Mouse (Mus musculus) neutrophil, adult 65 days (primary cell): ENCODE measurements around the gene Fgfr4. TPM values are rescaled to one million over a fixed set of nuclear protein-coding genes. Genes with fewer than 3 reads are reported as not detected.

ENCODE experiments used
- total RNA-seq: library from RNA; stranded (reverse); gene quantifications from 2 replicates; pipeline ENCODE4 v1.2.4, GENCODE M21; 2023

Gene Fgfr4
- total RNA-seq = not detected in 2 replicates

DNA sequence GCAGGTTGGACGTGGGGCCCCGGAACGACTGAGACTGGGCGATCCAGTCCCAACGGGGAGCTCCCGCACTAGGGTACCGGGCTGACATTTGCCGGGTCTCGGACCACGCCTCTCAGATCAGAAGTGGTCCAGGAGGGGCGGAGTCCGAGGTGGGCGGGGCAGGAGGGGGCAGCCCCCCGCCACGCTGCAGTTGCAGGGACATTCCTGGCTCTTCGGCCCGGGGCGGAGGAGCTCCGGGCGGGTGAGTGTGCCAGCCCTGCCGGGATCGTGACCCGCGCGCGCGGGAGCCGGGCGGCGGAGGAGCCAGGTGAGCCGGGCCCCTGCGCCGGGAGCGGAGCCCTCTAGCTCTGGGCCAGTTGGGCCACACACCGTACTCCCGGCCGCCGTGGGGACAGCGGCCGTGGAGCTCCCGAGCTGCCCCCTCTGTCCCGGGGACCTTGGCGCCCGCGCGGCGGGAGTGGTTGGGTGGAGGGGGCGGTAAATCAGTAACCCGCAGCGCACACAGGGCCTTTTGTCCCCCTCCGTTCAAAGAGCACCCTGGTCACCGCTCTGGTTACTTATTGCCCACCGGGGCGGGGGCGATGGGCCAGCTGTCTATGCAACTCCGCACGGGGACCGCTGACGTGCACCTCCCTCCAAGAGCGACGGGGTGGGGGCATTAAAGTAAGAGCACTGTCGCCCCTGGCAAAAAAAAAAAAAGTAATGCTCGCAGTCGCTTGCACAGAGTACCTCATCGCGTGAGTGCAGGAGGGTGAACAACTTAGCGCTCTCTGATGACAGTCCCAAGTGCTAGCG lies at the start of gene Fgfr4:
TSS of gene Fgfr4 (plus strand) at position 20 of the 795 bp plus-strand sequence.

DNA sequence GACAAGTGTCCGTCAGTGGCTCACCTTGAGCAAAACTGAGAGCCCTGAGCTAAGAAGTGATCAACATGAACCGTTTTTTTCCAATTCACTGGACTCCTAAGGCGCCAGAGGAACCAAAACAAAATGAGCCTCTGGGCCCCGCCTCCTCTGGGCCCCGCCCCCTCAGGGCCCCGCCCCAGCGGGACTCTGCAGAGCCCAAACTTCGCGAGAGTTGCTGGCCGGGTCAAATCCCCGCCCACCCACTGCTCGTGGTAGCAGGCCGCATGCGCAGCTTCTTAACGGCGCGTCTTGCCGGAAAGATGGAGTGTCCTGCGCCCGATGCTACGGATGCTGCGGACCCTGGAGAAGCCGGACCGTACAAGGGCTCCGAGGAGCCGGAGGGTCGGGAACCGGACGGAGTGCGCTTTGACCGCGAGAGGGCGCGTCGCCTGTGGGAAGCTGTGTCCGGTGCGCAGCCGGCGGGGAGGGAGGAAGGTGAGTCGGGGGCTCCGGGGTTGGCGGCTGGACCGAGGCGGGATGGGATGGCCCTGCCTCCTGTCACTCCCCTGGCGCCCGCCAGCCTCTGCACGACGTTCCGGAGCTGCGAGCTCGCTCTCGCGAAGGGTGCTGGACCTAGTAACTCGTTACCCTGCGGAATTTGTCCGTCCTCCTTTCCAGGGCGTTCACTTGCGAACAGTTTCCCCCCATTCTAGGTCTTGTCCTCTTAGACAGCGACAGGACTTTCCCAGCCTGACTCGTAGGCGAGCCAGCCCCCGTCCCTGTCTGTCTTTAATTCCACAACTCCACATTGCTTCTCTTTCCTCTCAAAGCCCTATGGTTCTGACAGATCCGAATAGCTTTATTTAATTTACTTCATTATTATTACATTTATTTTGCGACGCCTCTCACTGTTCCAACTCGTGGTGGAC lies 47.1 kb upstream of the Fgfr4 start, which contains the start of gene Zfp346:
TSS of gene Zfp346 (plus strand) at position 267 of the 908 bp plus-strand sequence.

DNA sequence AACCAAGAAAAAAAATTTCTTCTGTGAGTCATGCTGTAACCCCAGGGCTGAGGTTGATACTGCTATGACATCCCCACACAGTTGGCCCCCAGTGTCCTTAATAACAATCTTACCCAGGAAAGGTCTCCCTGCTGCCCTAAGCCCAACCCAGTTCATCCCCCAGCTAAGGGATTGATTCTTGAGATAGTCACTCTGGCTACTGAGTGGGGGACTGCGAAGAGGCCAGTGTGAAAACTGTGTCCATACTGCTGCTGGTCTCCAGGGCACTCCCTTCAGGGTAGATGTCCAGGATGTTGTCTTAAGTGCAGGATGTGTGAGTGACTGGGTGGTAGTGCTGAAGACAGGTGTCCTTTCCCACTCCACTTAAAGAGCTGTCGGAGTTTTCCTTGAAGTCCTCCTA lies 19.0 kb upstream of the Fgfr4 start, which contains the start of gene Gm17617:
TSS of gene Gm17617 (minus strand) at position 101 of the 400 bp plus-strand sequence.

GRCm38 (mm10) chr13:55209649-55210192 lies 57.3 kb downstream of the Fgfr4 start, which contains the start of gene Nsd1:
Gene Nsd1, plus strand, starts transcription at chr13:55209782.

Other genes starting within 250 kb of the Fgfr4 start
- 0.25 TPM in 1 of 2 replicates, not detected in the other for gene Unc5a, start 203.2 kb upstream of the Fgfr4 start, total RNA-seq
- gene Hk3, start 131.3 kb upstream of the Fgfr4 start, total RNA-seq = 406 and 530 TPM in 2 replicates
- gene Uimc1, start 52.3 kb upstream of the Fgfr4 start, total RNA-seq = 40.2 and 52.5 TPM in 2 replicates
- 8.4 and 10.1 TPM in 2 replicates for gene Zfp346, start 47.3 kb upstream of the Fgfr4 start, total RNA-seq
- gene Gm17617, start 19.1 kb upstream of the Fgfr4 start, total RNA-seq = not detected in 2 replicates
- 94.4 and 131 TPM in 2 replicates for gene Nsd1, start 57.1 kb downstream of the Fgfr4 start, total RNA-seq
- gene Prelid1, start 167.9 kb downstream of the Fgfr4 start, total RNA-seq = 189 and 199 TPM in 2 replicates
- 81.3 and 101 TPM in 2 replicates for gene Rab24, start 169.3 kb downstream of the Fgfr4 start, total RNA-seq
- gene Mxd3, start 177.2 kb downstream of the Fgfr4 start, total RNA-seq = 11.1 and 11.5 TPM in 2 replicates
- gene Lman2, start 210.1 kb downstream of the Fgfr4 start, total RNA-seq = 96.7 and 116 TPM in 2 replicates
- 108 and 134 TPM in 2 replicates for gene Rgs14, start 217.1 kb downstream of the Fgfr4 start, total RNA-seq
- 0.23 and 0.25 TPM in 2 replicates for gene Slc34a1, start 245.5 kb downstream of the Fgfr4 start, total RNA-seq